Mouse (Mus musculus) limb, embryonic 15.5 days (tissue): ENCODE data around the gene Stat3. TPM values are rescaled to one million over a fixed set of nuclear protein-coding genes. Genes with fewer than 3 reads are reported as not detected.

Experiments
- ATAC-seq: fragments of 200-750 bp; cut with Nextera tagmentation; 2 replicates; pipeline ENCODE4 v1.8.0; 2017; ENCODE audit warnings: low read depth, moderate TSS enrichment; ENCODE audit not compliant: insufficient number of reproducible peaks, low FRiP score, low TSS enrichment
- H3K27ac ChIP-seq: fragments of 300-500 bp; sonication (generic); 2 replicates; pipeline ENCODE4 v1.5.1; 2015; ENCODE audit warnings: moderate library complexity, mild to moderate bottlenecking, inconsistent platforms
- H3K27me3 ChIP-seq: fragments of 300-500 bp; sonication (generic); 2 replicates; pipeline ENCODE4 v1.6.1; 2015; ENCODE audit warnings: inconsistent platforms
- H3K36me3 ChIP-seq: fragments of 300-500 bp; sonication (generic); 2 replicates; pipeline ENCODE4 v1.6.1; 2015; ENCODE audit warnings: inconsistent platforms
- H3K4me1 ChIP-seq: fragments of 300-500 bp; sonication (generic); 2 replicates; pipeline ENCODE4 v1.6.1; 2015; ENCODE audit warnings: inconsistent platforms
- H3K4me2 ChIP-seq: fragments of 300-500 bp; sonication (generic); 2 replicates; pipeline ENCODE4 v1.6.1; 2015; ENCODE audit warnings: mild to moderate bottlenecking, inconsistent platforms
- H3K4me3 ChIP-seq: fragments of 300-500 bp; sonication (generic); 2 replicates; pipeline ENCODE4 v1.5.1; 2015; ENCODE audit warnings: mild to moderate bottlenecking, inconsistent platforms
- H3K9ac ChIP-seq: fragments of 300-500 bp; sonication (generic); 2 replicates; pipeline ENCODE4 v1.6.1; 2015; ENCODE audit warnings: inconsistent platforms
- H3K9me3 ChIP-seq: fragments of 300-500 bp; sonication (generic); 2 replicates; pipeline ENCODE4 v1.6.1; 2016; ENCODE audit warnings: inconsistent platforms
- WGBS: fragments of 180-500 bp; shearing (Covaris S2); methylation state at CpG from one replicate; pipeline ENCODE4 v1.1.7; 2015; 5-methylcytosine and 5-hydroxymethylcytosine counted together
- polyA plus RNA-seq: library from polyadenylated mRNA; unstranded; fragments of >200 nt; fragmentation: Nextera tagmentation; extraction: Ambion mirVana; gene quantifications from 2 replicates; pipeline ENCODE4 v1.2.1, GENCODE M21; 2015

The Stat3 gene
- polyA plus RNA-seq, 1 experiment from 2014 or later = 72.9 TPM

GRCm38 (mm10) chr11:100848080-100848479 is 91.3 kb downstream of the Stat3 start:
- WGBS = 64% methylated on average over 4 of the region's 4 CpGs
- Histone ChIP-seq H3K4me2 (no peak overlapping the region), H3K27ac (no peak overlapping the region), H3K9ac (no peak overlapping the region), H3K4me1 (peaks cover 27% of the 10 kb centered on the region), H3K27me3 (no peaks in the 10 kb centered on the region), H3K4me3 (no peak overlapping the region), H3K9me3 (no peaks in the 10 kb centered on the region), H3K36me3 (no peaks in the 10 kb centered on the region)
- ATAC-seq = no peak

- 86% methylated on average over 4 of the region's 4 CpGs for WGBS
- Histone ChIP-seq H3K9me3 (no peaks in the 10 kb centered on the region), H3K27me3 (no peaks in the 10 kb centered on the region), H3K4me1 (peaks cover 27% of the 10 kb centered on the region), H3K27ac (no peak overlapping the region), H3K36me3 (no peaks in the 10 kb centered on the region), H3K4me2 (no peak overlapping the region), H3K9ac (no peak overlapping the region), H3K4me3 (no peak overlapping the region)
- ATAC-seq = no peak
Observed at GRCm38 (mm10) chr11:100847572-100847971, 91.8 kb downstream of the Stat3 start.

- ATAC-seq = no peak
- H3K4me1 ChIP-seq = peaks cover 25% of the 10 kb centered on the region
- no peaks in the 10 kb centered on the region for H3K27me3 ChIP-seq
- no peak overlapping the region for H3K4me2 ChIP-seq
- H3K9me3 ChIP-seq = no peaks in the 10 kb centered on the region
- no peak overlapping the region for H3K4me3 ChIP-seq
- no peak overlapping the region for H3K9ac ChIP-seq
- no peaks in the 10 kb centered on the region for H3K36me3 ChIP-seq
- no peak overlapping the region for H3K27ac ChIP-seq
- WGBS = 77% methylated on average over 6 of the region's 6 CpGs
Observed at GRCm38 (mm10) chr11:100845793-100846192, 93.5 kb downstream of the Stat3 start.

GRCm38 (mm10) chr11:100844121-100844520 is 95.2 kb downstream of the Stat3 start:
- Histone ChIP-seq H3K9me3 (no peaks in the 10 kb centered on the region), H3K9ac (no peak overlapping the region), H3K4me2 (no peak overlapping the region), H3K4me1 (peaks cover 20% of the 10 kb centered on the region), H3K36me3 (no peaks in the 10 kb centered on the region), H3K27ac (no peak overlapping the region), H3K4me3 (no peak overlapping the region), H3K27me3 (no peaks in the 10 kb centered on the region)
- 77% methylated on average over 4 of the region's 4 CpGs for WGBS
- ATAC-seq = no peak

- no peak overlapping the region for H3K4me3 ChIP-seq
- H3K9ac ChIP-seq = no peak overlapping the region
- no peaks in the 10 kb centered on the region for H3K27me3 ChIP-seq
- no peak overlapping the region for H3K27ac ChIP-seq
- 94% methylated on average over 8 of the region's 8 CpGs for WGBS
- no peak overlapping the region for H3K4me2 ChIP-seq
- peaks cover 12% of the 10 kb centered on the region; the same call in 1 of the 2 replicates for H3K4me1 ChIP-seq
- no peaks in the 10 kb centered on the region for H3K36me3 ChIP-seq
- ATAC-seq = no peak
- no peaks in the 10 kb centered on the region for H3K9me3 ChIP-seq
Observed at GRCm38 (mm10) chr11:100843070-100843669, 96.2 kb downstream of the Stat3 start.

- H3K36me3 ChIP-seq = no peaks in the 10 kb centered on the region
- H3K4me3 ChIP-seq = no peak overlapping the region
- H3K9me3 ChIP-seq = no peaks in the 10 kb centered on the region
- no peak overlapping the region for H3K9ac ChIP-seq
- no peak for ATAC-seq
- H3K27me3 ChIP-seq = no peaks in the 10 kb centered on the region
- H3K27ac ChIP-seq = no peak overlapping the region
- peaks cover 8% of the 10 kb centered on the region; the same call in 1 of the 2 replicates for H3K4me1 ChIP-seq
- H3K4me2 ChIP-seq = no peak overlapping the region
- WGBS = 73% methylated on average over 7 of the region's 7 CpGs
Observed at GRCm38 (mm10) chr11:100842025-100842424, 97.3 kb downstream of the Stat3 start.

GRCm38 (mm10) chr11:100840866-100841265 is 98.5 kb downstream of the Stat3 start:
- H3K4me3 ChIP-seq = no peak overlapping the region
- no peak overlapping the region for H3K27ac ChIP-seq
- no peaks in the 10 kb centered on the region for H3K27me3 ChIP-seq
- H3K36me3 ChIP-seq = no peaks in the 10 kb centered on the region
- no peak for ATAC-seq
- 58% methylated on average over 12 of the region's 12 CpGs for WGBS
- no peaks in the 10 kb centered on the region for H3K9me3 ChIP-seq
- H3K9ac ChIP-seq = no peak overlapping the region
- no peak overlapping the region for H3K4me2 ChIP-seq
- H3K4me1 ChIP-seq = peaks cover 8% of the 10 kb centered on the region; the same call in 1 of the 2 replicates

GRCm38 (mm10) chr11:100839523-100839922 is 99.8 kb downstream of the Stat3 start:
- Histone ChIP-seq H3K36me3 (no peaks in the 10 kb centered on the region), H3K9me3 (no peaks in the 10 kb centered on the region), H3K27ac (no peak overlapping the region), H3K4me2 (no peak overlapping the region), H3K4me1 (peaks cover 5% of the 10 kb centered on the region; the same call in 1 of the 2 replicates), H3K27me3 (no peaks in the 10 kb centered on the region), H3K4me3 (no peak overlapping the region), H3K9ac (no peak overlapping the region)
- WGBS = 70% methylated on average over 8 of the region's 8 CpGs
- ATAC-seq = no peak

GRCm38 (mm10) chr11:100838894-100839293 is 100.4 kb downstream of the Stat3 start:
- H3K9me3 ChIP-seq = no peaks in the 10 kb centered on the region
- ATAC-seq = no peak
- H3K4me2 ChIP-seq = no peak overlapping the region
- H3K4me3 ChIP-seq = no peak overlapping the region
- no peak overlapping the region for H3K9ac ChIP-seq
- H3K36me3 ChIP-seq = no peaks in the 10 kb centered on the region
- no peaks in the 10 kb centered on the region for H3K27me3 ChIP-seq
- peaks cover 5% of the 10 kb centered on the region; the same call in 1 of the 2 replicates for H3K4me1 ChIP-seq
- WGBS = 92% methylated on average over 9 of the region's 9 CpGs
- H3K27ac ChIP-seq = no peak overlapping the region

GRCm38 (mm10) chr11:100836923-100837702 is 102.2 kb downstream of the Stat3 start:
- no peak for ATAC-seq
- Histone ChIP-seq H3K4me2 (no peak overlapping the region), H3K9me3 (no peaks in the 10 kb centered on the region), H3K27ac (no peak overlapping the region), H3K4me3 (no peak overlapping the region), H3K9ac (no peak overlapping the region), H3K36me3 (no peaks in the 10 kb centered on the region), H3K4me1 (peaks cover 9% of the 10 kb centered on the region; the same call in 1 of the 2 replicates), H3K27me3 (no peaks in the 10 kb centered on the region)
- 76% methylated on average over 9 of the region's 9 CpGs for WGBS
